Mouse (Mus musculus) CH12.LX (cell line): ENCODE data around the gene Phgr1. TPM values are rescaled to one million over a fixed set of nuclear protein-coding genes. Genes with fewer than 3 reads are reported as not detected.
A peak's percentile ranks its signal among the peaks of the same experiment; 100 is the strongest.

Source experiments
- DNase-seq: peaks from one replicate; pipeline ENCODE4 v3.0.0-alpha.2; 2013; ENCODE audit errors: extremely low read depth
- H3K27ac ChIP-seq: 2 replicates; pipeline ENCODE4 v1.5.1; 2012; ENCODE audit warnings: low read depth, mild to moderate bottlenecking, control low read depth, moderate library complexity; ENCODE audit not compliant: insufficient read depth
- H3K27me3 ChIP-seq: replicated peaks from 2 replicates; pipeline ENCODE3; 2012; ENCODE audit warnings: inconsistent platforms
- H3K36me3 ChIP-seq, 2 experiments: replicated peaks in 1 of 2; 2 replicates each; pipeline versions ENCODE3 to v1.6.1; 2012; ENCODE audit warnings: inconsistent platforms in 1 of 2, low read length in 1 of 2, mild to moderate bottlenecking in 1 of 2, mixed read lengths in 1 of 2, moderate library complexity in 1 of 2; ENCODE audit not compliant: control insufficient read depth in 1 of 2, insufficient read depth in 1 of 2
- H3K4me1 ChIP-seq, 2 experiments: 2 replicates each; pipeline ENCODE4 v1.6.1; 2012; ENCODE audit warnings: inconsistent platforms in 1 of 2, moderate library complexity in 1 of 2; ENCODE audit not compliant: insufficient read depth in 2 of 2, control insufficient read depth in 1 of 2
- H3K4me2 ChIP-seq: 2 replicates; pipeline ENCODE4 v1.6.1; 2012; ENCODE audit warnings: low read depth, mild to moderate bottlenecking, control low read depth; ENCODE audit not compliant: poor library complexity, insufficient read depth, severe bottlenecking
- H3K4me3 ChIP-seq, 3 experiments: fragments of 150-350 bp in 1 of 3; sonication (generic) in 1 of 3; replicated peaks in 1 of 3; 2 replicates each; pipeline versions ENCODE3 to v1.5.1; 2011 to 2012; ENCODE audit warnings: low read depth in 2 of 3, low read length in 2 of 3, mild to moderate bottlenecking in 2 of 3, moderate library complexity in 2 of 3, control low read depth in 1 of 3, improper control_type of control experiment in 1 of 3, inconsistent platforms in 1 of 3, mixed read lengths in 1 of 3; ENCODE audit not compliant: poor library complexity in 1 of 3
- H3K79me2 ChIP-seq: replicated peaks from 2 replicates; pipeline ENCODE4 v1.6.1; 2012; ENCODE audit warnings: mild to moderate bottlenecking, moderate library complexity; ENCODE audit not compliant: control insufficient read depth, poor library complexity, insufficient read depth, severe bottlenecking; ENCODE audit errors: extremely low read depth
- H3K9ac ChIP-seq: 2 replicates; pipeline ENCODE4 v1.6.1; 2012; ENCODE audit warnings: low read depth, mild to moderate bottlenecking, control low read depth, moderate library complexity; ENCODE audit not compliant: insufficient read depth
- H3K9me3 ChIP-seq: replicated peaks from 2 replicates; pipeline ENCODE3; 2012; ENCODE audit warnings: low read length, inconsistent platforms, mixed read lengths
- CHD2 ChIP-seq: IDR thresholded peaks from 2 replicates; pipeline ENCODE4 v1.6.1; 2011; ENCODE audit warnings: low read length, improper control_type of control experiment
- CTCF ChIP-seq, 2 experiments: IDR thresholded peaks in 1 of 2; conservative IDR thresholded peaks in 1 of 2; 2 replicates each; pipeline ENCODE4 v1.5.1; 2011 to 2012; ENCODE audit warnings: low read depth in 2 of 2, low read length in 2 of 2, improper control_type of control experiment in 1 of 2, inconsistent platforms in 1 of 2, mild to moderate bottlenecking in 1 of 2, moderate library complexity in 1 of 2
- E2F4 ChIP-seq: IDR thresholded peaks from 2 replicates; pipeline ENCODE4 v1.6.1; 2011; ENCODE audit warnings: low read depth, low read length, improper control_type of control experiment; ENCODE audit not compliant: insufficient replicate concordance
- EP300 ChIP-seq: IDR thresholded peaks from 2 replicates; pipeline ENCODE4 v1.6.1; 2011; ENCODE audit warnings: low read length, improper control_type of control experiment
- ETS1 ChIP-seq: conservative IDR thresholded peaks from 2 replicates; pipeline ENCODE4 v1.6.1; 2012; ENCODE audit warnings: low read depth, mild to moderate bottlenecking, inconsistent platforms, low read length, improper control_type of control experiment, moderate library complexity
- JUN ChIP-seq: IDR thresholded peaks from 2 replicates; pipeline ENCODE4 v1.6.1; 2011; ENCODE audit warnings: low read depth, mild to moderate bottlenecking, low read length, improper control_type of control experiment, moderate library complexity; ENCODE audit not compliant: insufficient read depth
- MEF2A ChIP-seq: IDR thresholded peaks from 2 replicates; pipeline ENCODE4 v1.6.1; 2014; ENCODE audit warnings: low read depth, mild to moderate bottlenecking, inconsistent platforms, low read length, improper control_type of control experiment, borderline replicate concordance
- MYC ChIP-seq: IDR thresholded peaks from 2 replicates; pipeline ENCODE4 v1.6.1; 2011; ENCODE audit warnings: low read depth, mild to moderate bottlenecking, improper control_type of control experiment, low read length
- NRF1 ChIP-seq: IDR thresholded peaks from 2 replicates; pipeline ENCODE4 v1.6.1; 2014; ENCODE audit warnings: low read depth, mild to moderate bottlenecking, inconsistent platforms, low read length, improper control_type of control experiment, moderate library complexity
- PAX5 ChIP-seq: IDR thresholded peaks from 2 replicates; pipeline ENCODE4 v1.6.1; 2012; ENCODE audit warnings: low read length, inconsistent platforms, mixed read lengths
- RAD21 ChIP-seq: IDR thresholded peaks from 2 replicates; pipeline ENCODE4 v1.6.1; 2011; ENCODE audit warnings: low read depth, mild to moderate bottlenecking, low read length, improper control_type of control experiment, moderate library complexity
- SIN3A ChIP-seq: IDR thresholded peaks from 2 replicates; pipeline ENCODE4 v1.6.1; 2012; ENCODE audit warnings: low read length, improper control_type of control experiment, inconsistent platforms
- SMC3 ChIP-seq: IDR thresholded peaks from 2 replicates; pipeline ENCODE4 v1.6.1; 2011; ENCODE audit warnings: low read depth, low read length, improper control_type of control experiment
- TCF12 ChIP-seq: IDR thresholded peaks from 2 replicates; pipeline ENCODE4 v1.6.1; 2014; ENCODE audit warnings: low read depth, mild to moderate bottlenecking, inconsistent platforms, low read length, improper control_type of control experiment
- UBTF ChIP-seq: IDR thresholded peaks from 2 replicates; pipeline ENCODE4 v1.6.1; 2012; ENCODE audit warnings: low read depth, mild to moderate bottlenecking, inconsistent platforms, low read length, improper control_type of control experiment, moderate library complexity
- USF1 ChIP-seq: IDR thresholded peaks from 2 replicates; pipeline ENCODE4 v1.6.1; 2014; ENCODE audit warnings: low read depth, mild to moderate bottlenecking, inconsistent platforms, low read length, improper control_type of control experiment
- ZKSCAN1 ChIP-seq: IDR thresholded peaks from 2 replicates; pipeline ENCODE4 v1.6.1; 2012; ENCODE audit warnings: low read depth, inconsistent platforms, low read length, improper control_type of control experiment, borderline replicate concordance
- dilution Hi-C: fragments of 300-500 bp; cut with MboI; formaldehyde crosslinking; loops from 2 replicates; pipeline ENCODE4 v1.14.3; 2020; ENCODE audit warnings: low sequenced_read_pairs; ENCODE audit not compliant: extremely low pct_unique_long_range_greater_than_20kb, extremely low pct_ligation_motif_present
- in situ Hi-C: fragments of 300-500 bp; cut with MboI; formaldehyde crosslinking; loops from 3 replicates; pipeline ENCODE4 v1.14.3; 2019; ENCODE audit warnings: low sequenced_read_pairs, low pct_ligation_motif_present, low pct_unique_long_range_greater_than_20kb, mixed read lengths
- polyA plus RNA-seq: library from polyadenylated mRNA; unstranded; fragments of >175 nt; gene quantifications from 2 replicates; pipeline ENCODE4 v1.2.1, GENCODE M21; 2012; ENCODE audit warnings: low read depth; ENCODE audit not compliant: insufficient read length
- total RNA-seq, 2 experiments: library from RNA; depleted of rRNA; stranded (reverse); fragments of 300-350 nt in 1 of 2; fragments of >200 nt in 1 of 2; gene quantifications; 2 replicates each; pipeline ENCODE4 v1.2.3; 2012 to 2014

Gene Phgr1
- total and polyA plus RNA-seq, 3 experiments = not detected

- Histone ChIP-seq H3K9ac (no peak overlapping the region), H3K4me1 (peaks cover 3 to 13% of the 10 kb centered on the region in 2 experiments; a peak in 3 of 4 replicates), H3K36me3 (no peaks in the 10 kb centered on the region), H3K4me2 (no peak overlapping the region), H3K27ac (no peak overlapping the region), H3K4me3 (no peak overlapping the region), H3K9me3 (no peaks in the 10 kb centered on the region), H3K27me3 (peaks cover 62% of the 10 kb centered on the region), H3K79me2 (no peaks in the 10 kb centered on the region)
- dilution Hi-C loops = no loop called here
- no peak for DNase-seq
- TF ChIP-seq ETS1 (no peak), SIN3A (no peak), PAX5 (no peak), SMC3 (peak; percentile 58), JUN (no peak), RAD21 (peak; percentile 9), ZKSCAN1 (no peak), CTCF (conservative IDR thresholded peaks at IDR 0.05 in 1 of 2, IDR thresholded peaks at IDR 0.05 in 1 of 2; ENCODE audit: low read depth in 2 of 2, low read length in 2 of 2) (peak in 1 of 2 experiments; percentile 48; a peak in 2 of 4 replicates), TCF12 (no peak), MYC (no peak), NRF1 (no peak), EP300 (no peak), UBTF (no peak)
- in situ Hi-C loops = no loop called here
Observed at GRCm38 (mm10) chr2:118790551-118791525, 18.3 kb downstream of the Phgr1 start.

GRCm38 (mm10) chr2:118791591-118792258 is 19.2 kb downstream of the Phgr1 start:
- Histone ChIP-seq H3K4me2 (no peak overlapping the region), H3K79me2 (no peaks in the 10 kb centered on the region), H3K27ac (no peak overlapping the region), H3K9ac (no peak overlapping the region), H3K36me3 (no peaks in the 10 kb centered on the region), H3K4me1 (peaks cover 3 to 13% of the 10 kb centered on the region in 2 experiments; a peak in 3 of 4 replicates), H3K4me3 (no peak overlapping the region), H3K9me3 (no peaks in the 10 kb centered on the region), H3K27me3 (peaks cover 60% of the 10 kb centered on the region)
- DNase-seq = no peak
- TF ChIP-seq SIN3A (no peak), JUN (no peak), CHD2 (no peak), MEF2A (no peak), SMC3 (no peak), E2F4 (no peak), EP300 (no peak), USF1 (no peak)
- in situ Hi-C loops (no loop called here), dilution Hi-C loops (no loop called here)
